Mouse (Mus musculus) heart, embryonic 16.5 days (tissue): ENCODE measurements around the gene Slc4a2. TPM values are rescaled to one million over a fixed set of nuclear protein-coding genes. Genes with fewer than 3 reads are reported as not detected.

Source experiments
- ATAC-seq: fragments of 200-750 bp; cut with Nextera tagmentation; replicated peaks from 2 replicates; pipeline ENCODE4 v1.8.0; 2017; ENCODE audit warnings: moderate number of reproducible peaks; ENCODE audit not compliant: insufficient read depth, low FRiP score; ENCODE audit errors: extremely low read depth
- H3K27ac ChIP-seq: fragments of 300-500 bp; sonication (generic); 2 replicates; pipeline ENCODE4 v1.5.1; 2014; ENCODE audit warnings: mild to moderate bottlenecking, low read length, control low read depth, moderate library complexity
- H3K27me3 ChIP-seq: fragments of 300-500 bp; sonication (generic); 2 replicates; pipeline ENCODE4 v1.6.1; 2014; ENCODE audit warnings: low read length, mixed read lengths; ENCODE audit not compliant: control insufficient read depth, insufficient read depth
- H3K36me3 ChIP-seq: fragments of 300-500 bp; sonication (generic); 2 replicates; pipeline ENCODE4 v1.6.1; 2014; ENCODE audit not compliant: control insufficient read depth, insufficient read depth
- H3K4me1 ChIP-seq: fragments of 300-500 bp; sonication (generic); 2 replicates; pipeline ENCODE4 v1.6.1; 2014; ENCODE audit warnings: low read length, mixed read lengths; ENCODE audit not compliant: control insufficient read depth, insufficient read depth
- H3K4me2 ChIP-seq: fragments of 300-500 bp; sonication (generic); 2 replicates; pipeline ENCODE4 v1.6.1; 2014; ENCODE audit warnings: low read depth, mild to moderate bottlenecking, control low read depth, low read length
- H3K4me3 ChIP-seq: fragments of 300-500 bp; sonication (generic); 2 replicates; pipeline ENCODE4 v1.5.1; 2014; ENCODE audit warnings: mild to moderate bottlenecking, control low read depth, low read length
- H3K9ac ChIP-seq: fragments of 300-500 bp; sonication (generic); 2 replicates; pipeline ENCODE4 v1.6.1; 2014; ENCODE audit warnings: low read length, control low read depth
- H3K9me3 ChIP-seq: fragments of 300-500 bp; sonication (generic); replicated peaks from 2 replicates; pipeline ENCODE4 v1.6.1; 2016; ENCODE audit warnings: low read length; ENCODE audit not compliant: control insufficient read depth
- WGBS: fragments of 180-500 bp; shearing (Covaris S2); extraction: QIAGEN DNeasy Blood & Tissue Kit; methylation state at CpG from one replicate; pipeline ENCODE4 v1.1.7; 2014; 5-methylcytosine and 5-hydroxymethylcytosine counted together
- polyA plus RNA-seq: library from polyadenylated mRNA; unstranded; fragments of >200 nt; fragmentation: Nextera tagmentation; extraction: Ambion mirVana; gene quantifications from 2 replicates; pipeline ENCODE4 v1.2.1, GENCODE M21; 2015

Slc4a2 gene
- polyA plus RNA-seq, 1 experiment from 2014 or later = 29.2 TPM

- Histone ChIP-seq H3K27ac (no peak overlapping the region), H3K4me3 (no peak overlapping the region), H3K4me2 (no peak overlapping the region), H3K9me3 (no peaks in the 10 kb centered on the region), H3K36me3 (0 out of 2 replicates have a peak, but pooled peaks cover 3% of the 10 kb centered on the region), H3K4me1 (peaks cover 4% of the 10 kb centered on the region; the same call in 1 of the 2 replicates), H3K9ac (no peak overlapping the region), H3K27me3 (no peaks in the 10 kb centered on the region)
- ATAC-seq = no peak
- WGBS = 78% methylated on average over 13 of the region's 13 CpGs
Observed at GRCm38 (mm10) chr5:24413938-24414337, 9.7 kb upstream of the Slc4a2 start.

GRCm38 (mm10) chr5:24416222-24416736, 7.4 kb upstream of the Slc4a2 start:
- H3K4me1 ChIP-seq = peaks cover 4% of the 10 kb centered on the region; the same call in 1 of the 2 replicates
- no peak overlapping the region for H3K4me3 ChIP-seq
- H3K27ac ChIP-seq = no peak overlapping the region
- ATAC-seq = peak; percentile 53
- no peaks in the 10 kb centered on the region for H3K27me3 ChIP-seq
- peaks cover 7% of the 10 kb centered on the region for H3K36me3 ChIP-seq
- H3K9ac ChIP-seq = no peak overlapping the region
- no peaks in the 10 kb centered on the region for H3K9me3 ChIP-seq
- H3K4me2 ChIP-seq = peak overlapping the region; percentile 28; the same call in 1 of the 2 replicates
- under 1% methylated on average over 21 of the region's 21 CpGs for WGBS

- no peak for ATAC-seq
- Histone ChIP-seq H3K9me3 (no peaks in the 10 kb centered on the region), H3K4me2 (no peak overlapping the region), H3K4me3 (no peak overlapping the region), H3K27ac (no peak overlapping the region), H3K27me3 (no peaks in the 10 kb centered on the region), H3K36me3 (peaks cover 7% of the 10 kb centered on the region), H3K4me1 (peaks cover 6% of the 10 kb centered on the region), H3K9ac (no peak overlapping the region)
- WGBS = 83% methylated on average over 10 of the region's 10 CpGs
Observed at GRCm38 (mm10) chr5:24417587-24417986, 6.0 kb upstream of the Slc4a2 start.

- Histone ChIP-seq H3K4me1 (peaks cover 9% of the 10 kb centered on the region), H3K4me3 (no peak overlapping the region), H3K4me2 (no peak overlapping the region), H3K27ac (no peak overlapping the region), H3K27me3 (no peaks in the 10 kb centered on the region), H3K9ac (no peak overlapping the region), H3K36me3 (peaks cover 7% of the 10 kb centered on the region), H3K9me3 (no peaks in the 10 kb centered on the region)
- no peak for ATAC-seq
- WGBS = 87% methylated on average over 9 of the region's 9 CpGs
Observed at GRCm38 (mm10) chr5:24420381-24420780, 3.3 kb upstream of the Slc4a2 start.

GRCm38 (mm10) chr5:24424004-24424781, 556 bp downstream of the Slc4a2 start:
- H3K4me1 ChIP-seq = peaks cover 33% of the 10 kb centered on the region
- H3K27me3 ChIP-seq = no peaks in the 10 kb centered on the region
- peak; percentile 1 for ATAC-seq
- peak overlapping the region; percentile 79 for H3K4me3 ChIP-seq
- peak overlapping the region; percentile 92 for H3K4me2 ChIP-seq
- H3K9me3 ChIP-seq = no peaks in the 10 kb centered on the region
- H3K27ac ChIP-seq = peak overlapping the region; percentile 97
- peak overlapping the region; percentile 82 for H3K9ac ChIP-seq
- 9% methylated on average over 21 of the region's 21 CpGs for WGBS
- peaks cover 7% of the 10 kb centered on the region for H3K36me3 ChIP-seq

- Histone ChIP-seq H3K27ac (peak overlapping the region; percentile 97), H3K4me3 (peak overlapping the region; percentile 79), H3K9me3 (no peaks in the 10 kb centered on the region), H3K27me3 (no peaks in the 10 kb centered on the region), H3K9ac (peak overlapping the region; percentile 82), H3K36me3 (peaks cover 9% of the 10 kb centered on the region; the same call in 1 of the 2 replicates), H3K4me1 (peaks cover 33% of the 10 kb centered on the region), H3K4me2 (peak overlapping the region; percentile 92)
- 1% methylated on average over 59 of the region's 60 CpGs for WGBS
- peak; percentile 34 for ATAC-seq
Observed at GRCm38 (mm10) chr5:24424861-24425411, 1.3 kb downstream of the Slc4a2 start.

- Histone ChIP-seq H3K27me3 (no peaks in the 10 kb centered on the region), H3K4me1 (peaks cover 33% of the 10 kb centered on the region), H3K27ac (peak overlapping the region; percentile 97), H3K4me2 (peak overlapping the region; percentile 92), H3K36me3 (peaks cover 8% of the 10 kb centered on the region; the same call in 1 of the 2 replicates), H3K9me3 (no peaks in the 10 kb centered on the region), H3K9ac (peak overlapping the region; percentile 82), H3K4me3 (peak overlapping the region; percentile 79)
- WGBS = under 1% methylated on average over 30 of the region's 30 CpGs
- ATAC-seq = 0 out of 2 replicates have a peak, but pooled peaks have one; percentile 2
Observed at GRCm38 (mm10) chr5:24425421-24426036, 1.9 kb downstream of the Slc4a2 start.

- Histone ChIP-seq H3K27me3 (no peaks in the 10 kb centered on the region), H3K27ac (peak overlapping the region; percentile 97; the same call in 1 of the 2 replicates), H3K36me3 (peaks cover 11% of the 10 kb centered on the region; the same call in 1 of the 2 replicates), H3K9ac (peak overlapping the region; percentile 82), H3K4me2 (peak overlapping the region; percentile 92), H3K4me1 (peaks cover 33% of the 10 kb centered on the region), H3K4me3 (peak overlapping the region; percentile 79), H3K9me3 (no peaks in the 10 kb centered on the region)
- 3% methylated on average over 10 of the region's 10 CpGs for WGBS
- ATAC-seq = 0 out of 2 replicates have a peak, but pooled peaks have one; percentile 1
Observed at GRCm38 (mm10) chr5:24426037-24426432, 2.4 kb downstream of the Slc4a2 start.
